Mouse (Mus musculus): ENCODE measurements around the gene Rbm45.

GRCm38 (mm10) chr2:76386531-76386930, 16.7 kb downstream of the Rbm45 start:
- TF ChIP-seq POLR2A (IDR thresholded peaks at IDR 0.05; ENCODE audit: low read depth, low read length) = no peak
- no peak for TF ChIP-seq CTCF (IDR thresholded peaks at IDR 0.05; ENCODE audit: borderline replicate concordance, insufficient read depth, low read length)
